Mouse (Mus musculus) heart, embryonic 12.5 days (tissue): ENCODE results near the gene Crygn. TPM values are rescaled to one million over a fixed set of nuclear protein-coding genes. Genes with fewer than 3 reads are reported as not detected.
"Not testable (repeated sequence)": the region's sequence is repeated elsewhere in the genome, so short reads cannot be mapped to it uniquely, and the experiment has no call there.

Source experiments
- ATAC-seq: fragments of 200-750 bp; cut with Nextera tagmentation; 2 replicates; pipeline ENCODE4 v1.8.0; 2017; ENCODE audit warnings: moderate TSS enrichment, moderate library complexity; ENCODE audit not compliant: insufficient number of reproducible peaks, low FRiP score
- H3K27ac ChIP-seq: fragments of 300-500 bp; sonication (generic); 2 replicates; pipeline ENCODE4 v1.5.1; 2016; ENCODE audit warnings: mild to moderate bottlenecking, moderate library complexity; ENCODE audit not compliant: poor library complexity, severe bottlenecking
- H3K27me3 ChIP-seq: fragments of 300-500 bp; sonication (generic); replicated peaks from 2 replicates; pipeline ENCODE4 v1.6.1; 2016; ENCODE audit warnings: mild to moderate bottlenecking, moderate library complexity
- H3K36me3 ChIP-seq: fragments of 300-500 bp; sonication (generic); 2 replicates; pipeline ENCODE4 v1.6.1; 2016; ENCODE audit warnings: mild to moderate bottlenecking, moderate library complexity
- H3K4me1 ChIP-seq: fragments of 300-500 bp; sonication (generic); replicated peaks from 2 replicates; pipeline ENCODE4 v1.6.1; 2016; ENCODE audit warnings: mild to moderate bottlenecking
- H3K4me2 ChIP-seq: fragments of 300-500 bp; sonication (generic); 2 replicates; pipeline ENCODE4 v1.6.1; 2016; ENCODE audit warnings: mild to moderate bottlenecking, moderate library complexity
- H3K4me3 ChIP-seq: fragments of 300-500 bp; sonication (generic); 2 replicates; pipeline ENCODE4 v1.5.1; 2016; ENCODE audit warnings: mild to moderate bottlenecking
- H3K9ac ChIP-seq: fragments of 300-500 bp; sonication (generic); 2 replicates; pipeline ENCODE4 v1.6.1; 2016; ENCODE audit warnings: mild to moderate bottlenecking, moderate library complexity
- H3K9me3 ChIP-seq: fragments of 300-500 bp; sonication (generic); replicated peaks from 2 replicates; pipeline ENCODE4 v1.6.1; 2016; ENCODE audit warnings: mild to moderate bottlenecking, moderate library complexity
- WGBS: fragments of 180-500 bp; shearing (Covaris S2); methylation state at CpG from one replicate; pipeline ENCODE4 v1.1.7; 2016; 5-methylcytosine and 5-hydroxymethylcytosine counted together
- polyA plus RNA-seq: library from polyadenylated mRNA; unstranded; fragments of >200 nt; fragmentation: Nextera tagmentation; extraction: Ambion mirVana; gene quantifications from 2 replicates; pipeline ENCODE4 v1.2.1, GENCODE M21; 2016

Gene Crygn
- polyA plus RNA-seq, 1 experiment from 2014 or later, result 2.7 TPM

- ATAC-seq, result no peak
Observed at GRCm38 (mm10) chr5:24779321-24779720, 21.5 kb upstream of the Crygn start.

GRCm38 (mm10) chr5:24778843-24779140 lies 21.0 kb upstream of the Crygn start:
- Histone ChIP-seq H3K4me2 (peak overlapping the region; percentile 57), H3K36me3 (no peaks in the 10 kb centered on the region), H3K4me1 (peaks cover 22% of the 10 kb centered on the region), H3K9ac (peak overlapping the region; percentile 24), H3K9me3 (peaks cover 4% of the 10 kb centered on the region), H3K27ac (no peak overlapping the region), H3K27me3 (peaks cover 7% of the 10 kb centered on the region; the same call in 1 of the 2 replicates), H3K4me3 (peak overlapping the region; percentile 13; the same call in 1 of the 2 replicates)
- ATAC-seq, result no peak
- WGBS, result 42% methylated on average over 13 of the region's 13 CpGs

More at GRCm38 (mm10) chr5:24779321-24779720, 21.5 kb upstream of the Crygn start:
- Histone ChIP-seq H3K4me2 (no peak overlapping the region), H3K27ac (no peak overlapping the region), H3K27me3 (peaks cover 7% of the 10 kb centered on the region; the same call in 1 of the 2 replicates), H3K4me1 (peaks cover 22% of the 10 kb centered on the region), H3K9me3 (peaks cover 3% of the 10 kb centered on the region), H3K9ac (no peak overlapping the region), H3K36me3 (no peaks in the 10 kb centered on the region), H3K4me3 (no peak overlapping the region)

- H3K4me3 ChIP-seq, result peak overlapping the region; percentile 13; the same call in 1 of the 2 replicates
- H3K9me3 ChIP-seq, result peaks cover 4% of the 10 kb centered on the region
- no peaks in the 10 kb centered on the region for H3K36me3 ChIP-seq
- peak overlapping the region; percentile 57 for H3K4me2 ChIP-seq
- H3K4me1 ChIP-seq, result peaks cover 22% of the 10 kb centered on the region
- WGBS, result 19% methylated on average over 17 of the region's 17 CpGs
- H3K9ac ChIP-seq, result peak overlapping the region; percentile 24
- no peak for ATAC-seq
- H3K27ac ChIP-seq, result no peak overlapping the region
- peaks cover 7% of the 10 kb centered on the region; the same call in 1 of the 2 replicates for H3K27me3 ChIP-seq
Observed at GRCm38 (mm10) chr5:24778082-24778842, 20.5 kb upstream of the Crygn start.

- WGBS, result 61% methylated on average over 4 of the region's 4 CpGs
Observed at GRCm38 (mm10) chr5:24776681-24777080, 18.9 kb upstream of the Crygn start.

GRCm38 (mm10) chr5:24774549-24774948 lies 16.7 kb upstream of the Crygn start:
- not testable (repeated sequence) for ATAC-seq, H3K27me3 ChIP-seq, H3K27ac ChIP-seq, H3K9me3 ChIP-seq, H3K36me3 ChIP-seq, H3K9ac ChIP-seq, H3K4me2 ChIP-seq, H3K4me3 ChIP-seq
- H3K4me1 ChIP-seq, result peaks cover 12% of the 10 kb centered on the region
- 94% methylated on average over 16 of the region's 16 CpGs for WGBS

More at GRCm38 (mm10) chr5:24776681-24777080, 18.9 kb upstream of the Crygn start:
- no peak overlapping the region for H3K4me3 ChIP-seq
- H3K9me3 ChIP-seq, result peaks cover 4% of the 10 kb centered on the region
- H3K4me2 ChIP-seq, result no peak overlapping the region
- peaks cover 7% of the 10 kb centered on the region; the same call in 1 of the 2 replicates for H3K27me3 ChIP-seq
- no peak overlapping the region for H3K27ac ChIP-seq
- no peaks in the 10 kb centered on the region for H3K36me3 ChIP-seq
- ATAC-seq, result no peak
- H3K4me1 ChIP-seq, result peaks cover 22% of the 10 kb centered on the region
- H3K9ac ChIP-seq, result no peak overlapping the region

- H3K4me1 ChIP-seq, result peaks cover 30% of the 10 kb centered on the region
- ATAC-seq, result no peak
- 52% methylated on average over 3 of the region's 3 CpGs for WGBS
Observed at GRCm38 (mm10) chr5:24756931-24757330, 877 bp downstream of the Crygn start.

GRCm38 (mm10) chr5:24752175-24752498 lies 5.7 kb downstream of the Crygn start:
- ATAC-seq, result no peak
- 4% methylated on average over 2 of the region's 2 CpGs for WGBS
- Histone ChIP-seq H3K4me3 (peak overlapping the region; percentile 61), H3K4me1 (peaks cover 46% of the 10 kb centered on the region), H3K4me2 (peak overlapping the region; percentile 85), H3K27me3 (no peaks in the 10 kb centered on the region), H3K9me3 (no peaks in the 10 kb centered on the region), H3K36me3 (no peaks in the 10 kb centered on the region), H3K9ac (peak overlapping the region; percentile 88; the same call in 1 of the 2 replicates), H3K27ac (peak overlapping the region; percentile 94)

More at GRCm38 (mm10) chr5:24756931-24757330, 877 bp downstream of the Crygn start:
- Histone ChIP-seq H3K4me3 (no peak overlapping the region), H3K9ac (no peak overlapping the region), H3K36me3 (no peaks in the 10 kb centered on the region), H3K4me2 (no peak overlapping the region), H3K9me3 (no peaks in the 10 kb centered on the region), H3K27ac (no peak overlapping the region), H3K27me3 (peaks cover 4% of the 10 kb centered on the region; the same call in 1 of the 2 replicates)

- H3K9ac ChIP-seq, result peak overlapping the region; percentile 88
- no peaks in the 10 kb centered on the region for H3K9me3 ChIP-seq
- H3K4me2 ChIP-seq, result peak overlapping the region; percentile 85
- H3K4me1 ChIP-seq, result peaks cover 50% of the 10 kb centered on the region
- H3K27me3 ChIP-seq, result no peaks in the 10 kb centered on the region
- peak; percentile 69 for ATAC-seq
- H3K27ac ChIP-seq, result peak overlapping the region; percentile 94
- peak overlapping the region; percentile 61 for H3K4me3 ChIP-seq
- H3K36me3 ChIP-seq, result no peaks in the 10 kb centered on the region
- WGBS, result under 1% methylated on average over 25 of the region's 25 CpGs
Observed at GRCm38 (mm10) chr5:24751305-24752174, 6.3 kb downstream of the Crygn start.

- peak overlapping the region; percentile 85 for H3K4me2 ChIP-seq
- no peaks in the 10 kb centered on the region for H3K9me3 ChIP-seq
- ATAC-seq, result peak; percentile 85
- WGBS, result 1% methylated on average over 57 of the region's 59 CpGs
- peak overlapping the region; percentile 88 for H3K9ac ChIP-seq
- peak overlapping the region; percentile 94 for H3K27ac ChIP-seq
- 0 out of 2 replicates have a peak, but pooled peaks cover 3% of the 10 kb centered on the region for H3K27me3 ChIP-seq
- H3K4me3 ChIP-seq, result peak overlapping the region; percentile 61
- H3K36me3 ChIP-seq, result no peaks in the 10 kb centered on the region
- H3K4me1 ChIP-seq, result peaks cover 41% of the 10 kb centered on the region
Observed at GRCm38 (mm10) chr5:24750321-24751304, 7.2 kb downstream of the Crygn start.

- H3K4me1 ChIP-seq, result peaks cover 40% of the 10 kb centered on the region
- peak overlapping the region; percentile 88; the same call in 1 of the 2 replicates for H3K9ac ChIP-seq
- peak overlapping the region; percentile 94; the same call in 1 of the 2 replicates for H3K27ac ChIP-seq
- H3K9me3 ChIP-seq, result no peaks in the 10 kb centered on the region
- peak overlapping the region; percentile 85 for H3K4me2 ChIP-seq
- H3K27me3 ChIP-seq, result 0 out of 2 replicates have a peak, but pooled peaks cover 3% of the 10 kb centered on the region
- H3K4me3 ChIP-seq, result peak overlapping the region; percentile 61
- H3K36me3 ChIP-seq, result no peaks in the 10 kb centered on the region
- ATAC-seq, result no peak
- 54% methylated on average over 5 of the region's 5 CpGs for WGBS
Observed at GRCm38 (mm10) chr5:24749731-24750130, 8.1 kb downstream of the Crygn start.
